Mouse (Mus musculus) heart, postnatal 25 days (tissue): Measurements from ENCODE around the gene Extl2. TPM values are rescaled to one million over a fixed set of nuclear protein-coding genes. Genes with fewer than 3 reads are reported as not detected.
A peak's percentile ranks its signal among the peaks of the same experiment; 100 is the strongest.

Experiments
- DNase-seq: peaks from one replicate; pipeline ENCODE4 v3.0.0; 2022; ENCODE audit warnings: low spot score
- intact Hi-C: fragments of 180-260 bp; cut with DNase I; formaldehyde crosslinking; loops from one replicate; pipeline ENCODE4 v1.15.1; 2025
- total RNA-seq, 2 experiments: library from RNA; stranded (reverse); gene quantifications; 2 replicates each; pipeline ENCODE4 v1.2.3; 2021

Gene Extl2
- 10 to 100 TPM; 13.2 to 14.9 TPM for total RNA-seq

DNA sequence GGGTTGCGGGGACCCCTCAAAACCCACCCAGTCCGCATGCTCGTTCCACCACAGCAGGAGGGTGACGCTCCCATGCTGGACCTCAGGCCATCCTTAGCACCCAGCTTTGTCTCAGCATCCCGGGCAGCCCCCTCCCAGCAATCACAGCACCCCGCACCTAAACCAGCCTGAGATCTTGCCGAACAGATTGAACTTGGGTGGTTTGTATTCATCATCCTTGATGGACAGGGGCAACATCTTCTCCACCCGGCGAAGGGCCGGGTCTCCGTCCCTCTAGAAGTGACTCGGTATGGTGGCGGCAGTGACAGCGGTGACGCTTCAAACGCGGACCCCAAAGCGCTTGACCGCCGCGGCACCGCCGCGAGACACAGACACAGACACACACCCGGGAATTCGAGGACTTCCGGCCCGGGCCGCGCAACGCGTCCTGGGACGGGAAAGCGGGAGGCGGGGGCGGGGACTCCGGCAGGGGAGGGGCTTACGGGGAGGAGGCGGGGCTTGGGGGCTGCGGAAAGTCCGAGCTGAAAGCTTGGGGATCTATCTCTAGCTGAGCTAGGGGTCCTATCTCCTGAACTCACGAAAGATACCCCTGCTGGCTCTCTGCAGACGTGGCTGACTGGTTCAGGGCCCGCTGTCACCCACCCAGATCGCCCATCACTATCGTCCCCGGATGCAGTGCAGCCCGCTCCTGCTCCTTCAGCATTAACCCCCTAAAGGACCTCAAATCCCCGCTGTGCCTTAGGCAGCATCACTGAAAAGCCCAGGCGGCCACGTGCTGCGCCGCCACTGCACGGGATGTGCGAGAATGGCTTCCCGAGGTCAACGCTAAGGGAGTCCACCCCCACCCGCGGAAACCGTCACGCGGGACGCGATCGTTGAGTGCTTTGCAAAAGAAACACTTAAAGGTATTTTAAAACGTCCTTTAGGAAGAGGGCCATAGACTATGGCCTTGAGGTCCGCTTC lies at the start of gene Extl2, which contains the start of gene Slc30a7:
Gene Extl2 (plus strand): TSS at position 485 of the 963 bp plus-strand sequence.
Gene Slc30a7 (minus strand): TSS at position 429 of the 963 bp plus-strand sequence.
- intact Hi-C loops, result loop anchor here (5.0 to 10.0 kb wide), 2 partner anchors 415 to 588 kb away; partner anchors contain the start of genes Cdc14a and Sass6
- DNase-seq, result peak; percentile 71

GRCm38 (mm10) chr3:115961311-115962027 lies 45.8 kb upstream of the Extl2 start:
- no peak for DNase-seq
- intact Hi-C loops, result no loop called here

DNA sequence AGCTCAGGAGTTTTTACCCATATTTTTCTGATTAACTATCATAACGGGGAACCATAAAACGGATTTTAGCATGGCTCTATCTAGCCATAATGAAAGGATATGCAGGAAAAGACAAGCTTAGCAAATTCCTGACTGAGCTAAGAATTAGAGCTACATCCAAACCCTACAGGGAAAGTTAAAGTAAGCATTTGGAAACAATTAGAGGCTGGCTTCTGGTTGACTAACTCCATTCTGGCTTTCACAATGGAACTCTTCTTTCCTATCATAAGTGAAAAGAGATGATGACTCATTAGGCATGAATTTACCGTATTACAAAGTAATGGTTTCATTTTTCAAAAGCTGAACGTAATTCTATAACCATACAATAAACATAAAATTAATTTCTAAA lies 45.2 kb upstream of the Extl2 start:
- DNase-seq, result no peak
- intact Hi-C loops, result no loop called here

- DNase-seq, result no peak
- intact Hi-C loops, result no loop called here
Measured at GRCm38 (mm10) chr3:115963597-115963996, 43.7 kb upstream of the Extl2 start.

- intact Hi-C loops, result no loop called here
- DNase-seq, result no peak
Measured at GRCm38 (mm10) chr3:115964071-115964470, 43.2 kb upstream of the Extl2 start.

DNA sequence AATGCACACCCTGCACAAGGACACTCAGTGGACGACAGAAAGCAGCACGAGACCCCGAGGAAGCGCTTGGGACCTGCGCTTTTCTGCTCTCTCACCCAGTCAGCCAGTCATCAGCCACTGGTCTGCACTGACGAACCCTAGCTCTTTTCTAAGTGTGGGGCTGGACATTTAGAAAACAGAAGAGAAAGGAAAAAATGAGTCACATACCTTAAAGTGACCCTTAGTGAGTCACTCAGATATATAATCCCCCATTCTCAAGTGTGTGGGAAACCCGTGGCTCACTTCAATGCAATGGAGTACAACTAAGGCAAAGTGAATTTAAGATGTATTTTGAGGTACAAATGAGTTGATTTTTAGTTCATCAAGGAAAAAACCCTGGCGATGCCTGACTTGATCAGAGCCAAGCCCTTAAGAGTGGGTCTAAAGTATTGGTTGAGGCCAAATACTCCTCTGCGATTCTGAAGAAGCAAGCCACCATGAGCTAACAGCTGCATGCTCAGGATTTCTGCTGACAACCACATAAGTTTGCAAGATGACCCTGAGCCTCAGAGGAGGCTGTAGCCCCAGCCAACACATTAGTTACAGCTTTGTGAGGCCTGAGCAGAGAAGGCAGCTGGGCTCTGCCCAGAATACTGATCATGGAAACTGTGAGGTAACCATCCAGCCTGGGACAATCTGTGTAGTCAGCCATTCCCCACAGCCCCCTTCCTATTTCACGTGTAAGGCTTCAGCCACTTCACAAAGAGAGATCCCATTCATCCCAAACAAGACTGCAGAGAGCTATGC lies 38.3 kb upstream of the Extl2 start:
- intact Hi-C loops, result no loop called here
- no peak for DNase-seq

DNA sequence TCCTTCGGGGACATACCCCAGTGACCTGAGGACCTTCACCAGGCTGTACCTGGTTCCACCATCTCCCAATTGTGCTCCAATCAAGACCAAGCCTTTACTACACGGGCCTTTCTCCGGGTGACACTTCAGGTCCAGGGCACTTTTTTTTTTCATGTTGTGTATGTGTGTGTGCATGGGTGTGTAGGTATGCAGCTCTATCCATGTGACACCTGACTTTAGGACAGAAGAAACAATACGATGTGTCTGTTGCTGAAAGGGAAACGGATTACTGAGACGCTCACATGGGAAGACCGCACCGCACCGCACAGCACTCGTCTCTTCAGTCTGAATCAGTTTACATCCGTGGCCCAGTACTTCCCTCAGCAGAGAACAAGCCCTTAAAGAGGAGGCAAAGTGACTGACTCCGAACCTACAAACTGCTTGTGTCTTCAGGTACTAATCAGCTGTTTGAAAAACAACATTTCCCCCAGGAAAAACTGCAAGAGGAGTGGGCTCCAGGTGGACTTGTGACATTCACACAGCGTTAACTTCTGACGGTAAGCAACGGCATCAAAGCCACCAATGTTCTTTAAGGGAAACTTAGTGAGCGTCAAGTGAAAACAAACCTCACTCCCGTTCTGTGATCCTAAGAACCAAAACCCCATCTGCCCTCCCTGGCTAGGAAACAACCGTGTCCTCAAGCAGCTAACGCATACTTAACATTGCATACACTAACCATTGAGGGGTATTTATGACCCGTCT lies 36.0 kb upstream of the Extl2 start:
- no peak for DNase-seq
- intact Hi-C loops, result loop anchor here (5.0 kb wide), 1 partner anchor 79 kb away; no protein-coding TSS in a partner anchor

DNA sequence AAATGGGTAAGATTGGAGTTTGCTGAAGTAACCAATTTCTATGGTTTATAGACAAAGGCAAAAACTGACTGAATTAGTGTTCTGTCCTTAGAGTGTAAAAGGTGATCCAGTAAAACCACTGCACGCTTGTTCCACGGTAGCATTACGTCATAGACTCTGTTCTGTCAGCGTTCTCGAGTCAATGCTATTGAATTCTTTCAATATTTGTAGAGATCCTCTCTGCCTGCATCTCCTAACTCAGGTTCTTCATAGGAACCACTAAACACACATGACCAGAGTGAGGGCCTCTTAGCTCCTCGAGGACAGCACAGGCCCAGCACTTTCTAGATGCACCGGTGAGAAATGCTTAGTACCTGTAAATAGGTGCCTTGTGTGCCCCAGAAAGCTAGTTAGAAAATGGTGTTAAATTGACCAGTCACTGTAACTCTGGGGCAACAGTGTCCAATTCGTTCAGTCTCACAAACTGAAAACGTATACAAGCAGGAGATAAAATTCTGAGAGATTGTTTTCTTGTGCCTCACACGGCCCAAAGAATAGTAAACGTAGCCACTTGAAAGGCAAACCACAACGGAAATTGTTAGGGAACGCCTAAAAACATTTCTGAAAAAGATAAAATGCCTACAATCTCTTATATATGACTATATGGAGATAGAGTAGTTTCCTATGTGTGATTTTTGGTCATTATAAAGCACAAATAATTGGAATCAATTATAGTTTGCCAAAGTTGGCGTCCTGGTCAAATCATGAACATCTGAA lies 35.2 kb upstream of the Extl2 start:
- intact Hi-C loops, result loop anchor here (2.0 to 5.0 kb wide), 2 partner anchors 31 to 80 kb away; no protein-coding TSS in a partner anchor
- DNase-seq, result no peak

GRCm38 (mm10) chr3:115974228-115974627 lies 33.0 kb upstream of the Extl2 start:
- no peak for DNase-seq
- intact Hi-C loops, result loop anchor here (5.0 kb wide), 1 partner anchor 82 kb away; no protein-coding TSS in a partner anchor

DNA sequence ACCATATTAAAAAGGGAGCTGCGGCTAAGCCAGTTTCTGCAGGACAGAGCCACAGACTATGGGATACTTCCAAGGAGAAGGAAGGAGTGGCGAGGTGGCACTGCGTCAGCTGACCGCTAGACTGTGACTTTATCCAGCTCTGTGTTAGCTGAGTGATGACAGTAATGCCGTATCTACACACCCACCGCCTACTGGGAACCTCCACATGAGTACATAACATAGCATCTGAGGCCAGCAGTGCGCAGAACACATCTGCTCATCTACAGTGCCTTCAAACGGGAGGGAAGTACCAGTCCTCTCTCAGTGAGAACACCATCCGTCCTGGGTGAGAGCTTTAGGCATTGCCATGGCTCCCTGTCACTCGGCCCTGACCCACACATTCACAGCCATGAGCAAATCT lies 32.3 kb upstream of the Extl2 start:
- DNase-seq, result no peak
- intact Hi-C loops, result loop anchor here (5.0 kb wide), 3 partner anchors 83 to 378 kb away; no protein-coding TSS in a partner anchor

DNA sequence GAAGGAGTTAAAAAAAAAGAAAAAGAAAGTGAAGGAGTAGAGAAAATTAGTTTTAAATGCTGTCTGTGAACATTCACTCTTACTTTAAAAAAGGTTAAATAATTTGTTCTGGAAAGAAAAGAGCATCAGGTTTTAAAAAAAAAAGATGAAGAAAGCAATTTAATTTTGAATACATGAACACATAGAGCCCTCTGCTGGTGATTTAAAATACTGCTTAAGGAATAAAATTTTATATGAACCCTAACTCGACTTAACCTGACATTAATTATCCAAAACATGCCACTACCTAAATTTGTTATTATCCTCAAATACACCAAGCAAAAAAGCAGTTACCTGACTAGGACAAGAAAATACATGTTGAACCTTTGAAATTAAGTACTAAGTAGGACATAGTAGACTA lies 28.3 kb upstream of the Extl2 start:
- intact Hi-C loops, result loop anchor here (5.0 kb wide), 2 partner anchors 267 to 382 kb away; no protein-coding TSS in a partner anchor
- DNase-seq, result no peak

- intact Hi-C loops, result no loop called here
- DNase-seq, result no peak
Measured at GRCm38 (mm10) chr3:115983217-115983616, 24.0 kb upstream of the Extl2 start.

- intact Hi-C loops, result no loop called here
Measured at GRCm38 (mm10) chr3:115984653-115985052, 22.6 kb upstream of the Extl2 start.

GRCm38 (mm10) chr3:115985183-115985892 lies 21.9 kb upstream of the Extl2 start:
- no peak for DNase-seq
- intact Hi-C loops, result no loop called here

More at GRCm38 (mm10) chr3:115984653-115985052, 22.6 kb upstream of the Extl2 start:
- no peak for DNase-seq

DNA sequence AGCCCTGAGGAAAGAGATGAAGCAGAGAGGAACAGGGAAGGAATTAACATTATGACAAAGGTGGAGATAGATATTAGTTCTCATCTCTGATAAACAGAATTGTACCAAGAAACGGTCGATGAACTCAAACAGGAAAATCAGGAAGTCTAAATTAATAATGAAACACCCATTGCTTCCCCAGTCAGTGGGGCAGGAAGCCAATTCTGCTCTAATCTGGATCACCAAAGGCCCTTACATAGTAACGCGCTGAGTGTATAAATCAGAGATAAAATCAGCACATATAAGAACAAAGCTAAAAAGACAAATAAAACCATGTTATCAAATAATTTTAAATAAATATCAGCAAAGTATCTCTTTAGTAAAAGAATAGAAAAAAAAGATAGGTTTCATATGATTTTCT lies 15.2 kb upstream of the Extl2 start:
- intact Hi-C loops, result no loop called here
- no peak for DNase-seq

DNA sequence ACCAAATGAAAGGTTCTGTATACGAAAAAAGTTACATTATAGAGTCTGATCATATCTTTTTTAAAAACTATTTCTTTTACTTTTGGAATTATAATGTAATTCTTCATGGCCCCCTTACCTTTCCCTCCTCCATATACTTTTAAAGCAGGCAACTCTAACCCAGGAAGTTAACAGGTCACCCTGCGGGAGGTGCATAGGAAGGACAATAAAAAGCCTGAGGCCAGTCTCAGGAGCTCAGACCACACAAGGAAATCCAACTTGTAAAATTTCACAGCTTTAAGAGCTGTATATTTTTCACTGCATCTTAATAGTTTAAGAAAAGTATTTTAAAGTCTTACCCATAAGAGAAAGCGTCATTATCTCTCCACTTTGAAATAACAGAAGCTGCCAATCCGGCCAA lies 14.7 kb upstream of the Extl2 start:
- intact Hi-C loops, result no loop called here
- DNase-seq, result no peak

- DNase-seq, result no peak
- intact Hi-C loops, result no loop called here
Measured at GRCm38 (mm10) chr3:115993025-115993424, 14.2 kb upstream of the Extl2 start.

DNA sequence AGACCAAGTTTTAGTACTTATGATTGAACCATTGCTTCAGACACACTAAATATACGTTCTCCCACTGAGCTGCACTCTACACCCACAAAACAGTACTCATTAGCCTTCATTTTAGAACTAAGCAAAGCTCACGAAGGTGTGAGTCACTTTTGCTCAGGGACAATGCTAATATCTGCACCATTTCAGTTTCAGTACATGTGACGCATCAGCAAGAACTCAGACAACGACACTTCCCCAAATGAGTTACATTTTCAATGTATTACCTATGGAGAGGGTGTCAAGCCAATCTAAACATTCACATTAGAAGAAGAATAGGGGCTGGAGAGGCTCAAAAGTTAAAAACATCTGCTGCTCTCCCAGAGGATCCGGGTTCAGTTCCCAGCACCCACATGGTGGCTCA lies 10.3 kb upstream of the Extl2 start:
- intact Hi-C loops, result no loop called here
- no peak for DNase-seq
